Mouse (Mus musculus) testis, adult 2 months (tissue): ENCODE data around the gene Ccnjl.

ENCODE experiments used
- CTCF ChIP-seq: fragments of 200-500 bp; IDR thresholded peaks from 2 replicates; pipeline ENCODE4 v1.5.1; 2012; ENCODE audit warnings: low read depth, mild to moderate bottlenecking, inconsistent platforms, low read length, moderate library complexity; ENCODE audit not compliant: control insufficient read depth, insufficient read depth, insufficient replicate concordance
- POLR2A ChIP-seq: fragments of 200-500 bp; IDR thresholded peaks from 2 replicates; pipeline ENCODE4 v1.6.1; 2012; ENCODE audit warnings: low read depth, mild to moderate bottlenecking, inconsistent platforms, low read length, moderate library complexity; ENCODE audit not compliant: control insufficient read depth

DNA sequence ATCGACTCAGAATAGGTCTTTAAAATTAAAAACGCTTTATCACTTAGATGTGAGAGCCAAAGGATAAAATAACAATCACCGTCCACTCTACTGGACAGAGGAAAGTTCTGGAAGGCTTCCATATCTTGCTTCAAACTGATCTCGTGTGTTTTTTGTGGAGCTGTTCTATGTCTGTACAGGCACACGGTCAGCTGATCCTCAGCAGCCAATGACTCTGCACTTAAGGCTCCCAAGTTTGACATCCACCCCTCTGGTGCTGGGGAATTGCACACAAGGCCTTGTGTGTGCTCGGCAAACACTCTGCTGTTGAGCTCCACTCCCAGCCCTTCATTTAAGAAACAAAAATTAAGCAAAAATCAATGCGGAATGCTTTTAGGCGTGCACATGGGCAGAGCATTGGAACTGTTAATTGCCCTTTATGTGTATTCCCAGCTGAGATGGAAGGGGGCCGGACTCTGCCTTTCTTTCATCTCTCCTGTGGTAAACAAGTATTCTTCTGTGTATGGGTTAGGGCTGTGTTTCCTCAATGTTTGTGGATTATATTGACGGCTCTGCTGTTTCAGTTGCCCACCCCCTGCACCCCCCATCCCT is 35.2 kb downstream of the Ccnjl start:
- no peak for TF ChIP-seq CTCF
- no peak for TF ChIP-seq POLR2A
